Mouse (Mus musculus) forebrain, postnatal 0 days (tissue): ENCODE results near the gene Syde2. TPM values are rescaled to one million over a fixed set of nuclear protein-coding genes. Genes with fewer than 3 reads are reported as not detected.
A peak's percentile ranks its signal among the peaks of the same experiment; 100 is the strongest.

Experiments used
- ATAC-seq: fragments of 200-750 bp; cut with Nextera tagmentation; 2 replicates; pipeline ENCODE4 v1.8.0; 2017; ENCODE audit warnings: mild to moderate bottlenecking, moderate library complexity
- DNase-seq: peaks from one replicate; pipeline ENCODE4 v3.0.0-alpha.2; 2015
- H3K27ac ChIP-seq: fragments of 300-500 bp; sonication (generic); 2 replicates; pipeline ENCODE4 v1.5.1; 2014; ENCODE audit warnings: low read depth, mild to moderate bottlenecking, antibody characterized with exemption, low read length, moderate library complexity, mixed read lengths
- H3K27me3 ChIP-seq: fragments of 300-500 bp; sonication (generic); 2 replicates; pipeline ENCODE4 v1.6.1; 2014; ENCODE audit warnings: mild to moderate bottlenecking, low read length, mixed read lengths; ENCODE audit not compliant: insufficient read depth
- H3K36me3 ChIP-seq: fragments of 300-500 bp; sonication (generic); 2 replicates; pipeline ENCODE4 v1.6.1; 2014; ENCODE audit warnings: mild to moderate bottlenecking, moderate library complexity; ENCODE audit not compliant: insufficient read depth
- H3K4me1 ChIP-seq: fragments of 300-500 bp; sonication (generic); 2 replicates; pipeline ENCODE4 v1.6.1; 2014; ENCODE audit warnings: antibody characterized with exemption; ENCODE audit not compliant: insufficient read depth
- H3K4me2 ChIP-seq: fragments of 300-500 bp; sonication (generic); 2 replicates; pipeline ENCODE4 v1.6.1; 2014; ENCODE audit warnings: low read depth, mild to moderate bottlenecking, moderate library complexity
- H3K4me3 ChIP-seq: fragments of 300-500 bp; sonication (generic); 2 replicates; pipeline ENCODE4 v1.5.1; 2014; ENCODE audit warnings: low read depth, low read length, mixed read lengths
- H3K9ac ChIP-seq: fragments of 300-500 bp; sonication (generic); 2 replicates; pipeline ENCODE4 v1.6.1; 2014; ENCODE audit warnings: mild to moderate bottlenecking
- H3K9me3 ChIP-seq: fragments of 300-500 bp; sonication (generic); 2 replicates; pipeline ENCODE4 v1.6.1; 2016; ENCODE audit warnings: low read length
- CTCF ChIP-seq: sonication (generic); IDR thresholded peaks from 2 replicates; pipeline ENCODE4 v1.5.1; 2016; ENCODE audit warnings: antibody characterized with exemption, control low read depth, low read depth
- WGBS: fragments of 180-500 bp; shearing (Covaris S2); extraction: QIAGEN DNeasy Blood & Tissue Kit; methylation state at CpG from one replicate; pipeline ENCODE4 v1.1.7; 2014; 5-methylcytosine and 5-hydroxymethylcytosine counted together
- polyA plus RNA-seq: library from polyadenylated mRNA; unstranded; fragments of >200 nt; fragmentation: Nextera tagmentation; extraction: Ambion mirVana; gene quantifications from 2 replicates; pipeline ENCODE4 v1.2.1, GENCODE M21; 2015
- total RNA-seq: library from RNA; depleted of rRNA; stranded (reverse); fragments of >200 nt; gene quantifications from 2 replicates; pipeline ENCODE4 v1.2.3, GENCODE M21; 2014

The Syde2 gene
- total and polyA plus RNA-seq, 2 experiments from 2014 or later: 0.34 to 5.1 TPM

- Histone ChIP-seq H3K4me1 (no peaks in the 10 kb centered on the region), H3K27ac (no peak overlapping the region), H3K4me2 (no peak overlapping the region), H3K36me3 (peaks cover 29% of the 10 kb centered on the region), H3K4me3 (no peak overlapping the region), H3K9ac (no peak overlapping the region), H3K27me3 (no peaks in the 10 kb centered on the region; the same call in 1 of the 2 replicates), H3K9me3 (no peaks in the 10 kb centered on the region)
- DNase-seq (no peak), ATAC-seq (no peak)
- no peak for TF ChIP-seq CTCF
- 90% methylated on average over 3 of the region's 3 CpGs for WGBS
These were observed 41.8 kb upstream of the Syde2 start for GRCm38 (mm10) chr3:145945904-145946303.

GRCm38 (mm10) chr3:145946654-145947053, 41.0 kb upstream of the Syde2 start:
- no peak overlapping the region for H3K4me3 ChIP-seq
- TF ChIP-seq CTCF: no peak
- no peak overlapping the region for H3K9ac ChIP-seq
- DNase-seq (no peak), ATAC-seq (no peak)
- H3K4me1 ChIP-seq: no peaks in the 10 kb centered on the region
- 49% methylated on average over 2 of the region's 2 CpGs for WGBS
- H3K9me3 ChIP-seq: no peaks in the 10 kb centered on the region
- no peaks in the 10 kb centered on the region; the same call in 1 of the 2 replicates for H3K27me3 ChIP-seq
- no peak overlapping the region for H3K27ac ChIP-seq
- H3K36me3 ChIP-seq: peaks cover 27% of the 10 kb centered on the region
- no peak overlapping the region for H3K4me2 ChIP-seq

GRCm38 (mm10) chr3:145947539-145948204, 40.0 kb upstream of the Syde2 start:
- Histone ChIP-seq H3K36me3 (peaks cover 24% of the 10 kb centered on the region), H3K27me3 (no peaks in the 10 kb centered on the region; the same call in 1 of the 2 replicates), H3K9ac (no peak overlapping the region), H3K9me3 (no peaks in the 10 kb centered on the region), H3K27ac (no peak overlapping the region), H3K4me2 (no peak overlapping the region), H3K4me1 (no peaks in the 10 kb centered on the region), H3K4me3 (no peak overlapping the region)
- no peak for TF ChIP-seq CTCF
- ATAC-seq (no peak), DNase-seq (no peak)
- WGBS: 19% methylated on average over 6 of the region's 6 CpGs

- ATAC-seq (peak; percentile 96), DNase-seq (peak; percentile 85)
- peaks cover 2% of the 10 kb centered on the region; the same call in 1 of the 2 replicates for H3K36me3 ChIP-seq
- peak overlapping the region; percentile 41 for H3K4me2 ChIP-seq
- no peaks in the 10 kb centered on the region; the same call in 1 of the 2 replicates for H3K27me3 ChIP-seq
- H3K9ac ChIP-seq: no peak overlapping the region
- no peaks in the 10 kb centered on the region for H3K4me1 ChIP-seq
- H3K9me3 ChIP-seq: no peaks in the 10 kb centered on the region
- peak overlapping the region; percentile 7 for H3K4me3 ChIP-seq
- WGBS: 10% methylated on average over 15 of the region's 15 CpGs
- TF ChIP-seq CTCF: peak; percentile 78
- H3K27ac ChIP-seq: no peak overlapping the region
These were observed 37.4 kb upstream of the Syde2 start for GRCm38 (mm10) chr3:145950034-145950814.

- 48% methylated on average over 5 of the region's 5 CpGs for WGBS
- no peak for TF ChIP-seq CTCF
- no peaks in the 10 kb centered on the region for H3K9me3 ChIP-seq
- H3K36me3 ChIP-seq: no peaks in the 10 kb centered on the region
- DNase-seq: no peak
- H3K27me3 ChIP-seq: no peaks in the 10 kb centered on the region; the same call in 1 of the 2 replicates
- no peak for ATAC-seq
- no peak overlapping the region for H3K9ac ChIP-seq
- no peak overlapping the region for H3K4me3 ChIP-seq
- H3K27ac ChIP-seq: no peak overlapping the region
- peak overlapping the region; percentile 41 for H3K4me2 ChIP-seq
- H3K4me1 ChIP-seq: no peaks in the 10 kb centered on the region
These were observed 36.9 kb upstream of the Syde2 start for GRCm38 (mm10) chr3:145950815-145951130.

- TF ChIP-seq CTCF: no peak
- ATAC-seq: no peak
- WGBS: 75% methylated on average over 17 of the region's 17 CpGs
- no peaks in the 10 kb centered on the region for H3K9me3 ChIP-seq
- H3K9ac ChIP-seq: no peak overlapping the region
- no peaks in the 10 kb centered on the region; the same call in 1 of the 2 replicates for H3K27me3 ChIP-seq
- no peak for DNase-seq
- no peak overlapping the region for H3K4me2 ChIP-seq
- no peaks in the 10 kb centered on the region for H3K36me3 ChIP-seq
- no peak overlapping the region for H3K27ac ChIP-seq
- no peak overlapping the region for H3K4me3 ChIP-seq
- H3K4me1 ChIP-seq: no peaks in the 10 kb centered on the region
These were observed 36.1 kb upstream of the Syde2 start for GRCm38 (mm10) chr3:145951287-145952165.
